Mouse (Mus musculus): ENCODE results near the gene Cdhr2. TPM values are rescaled to one million over a fixed set of nuclear protein-coding genes. Genes with fewer than 3 reads are reported as not detected.

Gene Cdhr2
- not detected in 2 replicates for polyA plus RNA-seq (2012; ENCODE audit: insufficient read depth, low replicate concordance)

GRCm38 (mm10) chr13:54701243-54701642, at the start of gene Cdhr2:
Cdhr2 (plus strand) TSS chr13:54701461.
- Histone ChIP-seq H3K9me3 (no peaks in the 10 kb centered on the region), H3K4me1 (peaks cover 5% of the 10 kb centered on the region), H3K36me3 (replicated peaks; ENCODE audit: low read length) (no peaks in the 10 kb centered on the region), H3K27me3 (replicated peaks) (peaks cover 44% of the 10 kb centered on the region), H3K4me3 (replicated peaks) (no peak within 1 kb of the TSS)
- TF ChIP-seq FLI1 (IDR thresholded peaks at IDR 0.05; ENCODE audit: low read length) (no peak), GATA1 (IDR thresholded peaks at IDR 0.05; ENCODE audit: borderline replicate concordance, low read length) (no peak)

GRCm38 (mm10) chr13:54660877-54661276, 40.4 kb upstream of the Cdhr2 start:
- Histone ChIP-seq H3K27me3 (replicated peaks) (no peaks in the 10 kb centered on the region), H3K36me3 (replicated peaks; ENCODE audit: low read length) (peaks cover 83% of the 10 kb centered on the region), H3K9me3 (no peaks in the 10 kb centered on the region), H3K4me1 (no peaks in the 10 kb centered on the region), H3K4me3 (replicated peaks) (no peak overlapping the region)
- TF ChIP-seq GATA1 (IDR thresholded peaks at IDR 0.05; ENCODE audit: borderline replicate concordance, low read length) (no peak), FLI1 (IDR thresholded peaks at IDR 0.05; ENCODE audit: low read length) (no peak)

- H3K36me3 ChIP-seq (replicated peaks; ENCODE audit: low read length), result peaks cover 79% of the 10 kb centered on the region
- no peak for TF ChIP-seq FLI1 (IDR thresholded peaks at IDR 0.05; ENCODE audit: low read length)
- H3K4me3 ChIP-seq (replicated peaks), result no peak overlapping the region
- no peaks in the 10 kb centered on the region for H3K27me3 ChIP-seq (replicated peaks)
- no peaks in the 10 kb centered on the region for H3K4me1 ChIP-seq
- H3K9me3 ChIP-seq, result no peaks in the 10 kb centered on the region
These were observed 39.9 kb upstream of the Cdhr2 start for GRCm38 (mm10) chr13:54661358-54661757.

- Histone ChIP-seq H3K27me3 (replicated peaks) (no peaks in the 10 kb centered on the region), H3K4me3 (replicated peaks) (no peak overlapping the region), H3K4me1 (no peaks in the 10 kb centered on the region), H3K36me3 (replicated peaks; ENCODE audit: low read length) (peaks cover 61% of the 10 kb centered on the region), H3K9me3 (peaks cover 6% of the 10 kb centered on the region)
- TF ChIP-seq GATA1 (IDR thresholded peaks at IDR 0.05; ENCODE audit: borderline replicate concordance, low read length), result no peak
- no peak for TF ChIP-seq FLI1 (IDR thresholded peaks at IDR 0.05; ENCODE audit: low read length)
These were observed 37.3 kb upstream of the Cdhr2 start for GRCm38 (mm10) chr13:54663999-54664398.

GRCm38 (mm10) chr13:54664509-54664908, 36.8 kb upstream of the Cdhr2 start:
- TF ChIP-seq GATA1 (IDR thresholded peaks at IDR 0.05; ENCODE audit: borderline replicate concordance, low read length) (no peak), FLI1 (IDR thresholded peaks at IDR 0.05; ENCODE audit: low read length) (no peak)
- no peak overlapping the region for H3K4me3 ChIP-seq (replicated peaks)
- peaks cover 58% of the 10 kb centered on the region for H3K36me3 ChIP-seq (replicated peaks; ENCODE audit: low read length)
- H3K9me3 ChIP-seq, result peaks cover 9% of the 10 kb centered on the region
- H3K4me1 ChIP-seq, result no peaks in the 10 kb centered on the region
- no peaks in the 10 kb centered on the region for H3K27me3 ChIP-seq (replicated peaks)

GRCm38 (mm10) chr13:54665062-54665461, 36.2 kb upstream of the Cdhr2 start:
- Histone ChIP-seq H3K36me3 (replicated peaks; ENCODE audit: low read length) (peaks cover 53% of the 10 kb centered on the region), H3K9me3 (peaks cover 14% of the 10 kb centered on the region)
- TF ChIP-seq FLI1 (IDR thresholded peaks at IDR 0.05; ENCODE audit: low read length) (no peak), GATA1 (IDR thresholded peaks at IDR 0.05; ENCODE audit: borderline replicate concordance, low read length) (no peak)

GRCm38 (mm10) chr13:54670491-54670890, 30.8 kb upstream of the Cdhr2 start:
- Histone ChIP-seq H3K36me3 (replicated peaks; ENCODE audit: low read length) (peaks cover 8% of the 10 kb centered on the region), H3K4me1 (no peaks in the 10 kb centered on the region; the same call in 1 of the 2 replicates), H3K9me3 (peaks cover 14% of the 10 kb centered on the region), H3K27me3 (replicated peaks) (no peaks in the 10 kb centered on the region), H3K4me3 (replicated peaks) (no peak overlapping the region)
- no peak for TF ChIP-seq FLI1 (IDR thresholded peaks at IDR 0.05; ENCODE audit: low read length)
- TF ChIP-seq GATA1 (IDR thresholded peaks at IDR 0.05; ENCODE audit: borderline replicate concordance, low read length), result no peak

More at GRCm38 (mm10) chr13:54665062-54665461, 36.2 kb upstream of the Cdhr2 start:
- Histone ChIP-seq H3K27me3 (replicated peaks) (no peaks in the 10 kb centered on the region), H3K4me1 (no peaks in the 10 kb centered on the region), H3K4me3 (replicated peaks) (no peak overlapping the region)

- peaks cover 8% of the 10 kb centered on the region for H3K4me1 ChIP-seq
- H3K4me3 ChIP-seq (replicated peaks), result no peak overlapping the region
- peaks cover 33% of the 10 kb centered on the region for H3K36me3 ChIP-seq (replicated peaks; ENCODE audit: low read length)
- no peaks in the 10 kb centered on the region for H3K27me3 ChIP-seq (replicated peaks)
- TF ChIP-seq FLI1 (IDR thresholded peaks at IDR 0.05; ENCODE audit: low read length), result no peak
- no peak for TF ChIP-seq GATA1 (IDR thresholded peaks at IDR 0.05; ENCODE audit: borderline replicate concordance, low read length)
- no peaks in the 10 kb centered on the region for H3K9me3 ChIP-seq
These were observed 25.2 kb upstream of the Cdhr2 start for GRCm38 (mm10) chr13:54675895-54676590.

GRCm38 (mm10) chr13:54678263-54678662, 23.0 kb upstream of the Cdhr2 start:
- peaks cover 31% of the 10 kb centered on the region for H3K4me1 ChIP-seq
- TF ChIP-seq GATA1 (IDR thresholded peaks at IDR 0.05; ENCODE audit: borderline replicate concordance, low read length) (no peak), FLI1 (IDR thresholded peaks at IDR 0.05; ENCODE audit: low read length) (no peak)
- H3K9me3 ChIP-seq, result no peaks in the 10 kb centered on the region
- H3K36me3 ChIP-seq (replicated peaks; ENCODE audit: low read length), result peaks cover 55% of the 10 kb centered on the region
- no peak overlapping the region for H3K4me3 ChIP-seq (replicated peaks)
- no peaks in the 10 kb centered on the region for H3K27me3 ChIP-seq (replicated peaks)

- Histone ChIP-seq H3K4me1 (peaks cover 51% of the 10 kb centered on the region), H3K27me3 (replicated peaks) (no peaks in the 10 kb centered on the region), H3K36me3 (replicated peaks; ENCODE audit: low read length) (peaks cover 76% of the 10 kb centered on the region), H3K4me3 (replicated peaks) (no peak overlapping the region), H3K9me3 (no peaks in the 10 kb centered on the region)
- TF ChIP-seq GATA1 (IDR thresholded peaks at IDR 0.05; ENCODE audit: borderline replicate concordance, low read length) (no peak), FLI1 (IDR thresholded peaks at IDR 0.05; ENCODE audit: low read length) (no peak)
These were observed 20.9 kb upstream of the Cdhr2 start for GRCm38 (mm10) chr13:54680184-54680853.
